Mouse (Mus musculus) C2C12 (cell line): ENCODE data around the gene AC140267.1.

Source experiments
- CTCF ChIP-seq: IDR thresholded peaks from one replicate; pipeline ENCODE4 v1.5.1; 2011; ENCODE audit not compliant: control insufficient read depth, insufficient read depth, insufficient read length
- USF1 ChIP-seq: IDR thresholded peaks from one replicate; pipeline ENCODE4 v1.6.1; 2011; ENCODE audit warnings: low read depth, mild to moderate bottlenecking, control low read depth, moderate library complexity

- TF ChIP-seq CTCF (no peak), USF1 (no peak)
Measured at GRCm38 (mm10) chr15:80188927-80189326, 46.7 kb upstream of the AC140267.1 start.
